9 mouse cellular contexts compared by ENCODE assay signal in the genomic region with DNA sequence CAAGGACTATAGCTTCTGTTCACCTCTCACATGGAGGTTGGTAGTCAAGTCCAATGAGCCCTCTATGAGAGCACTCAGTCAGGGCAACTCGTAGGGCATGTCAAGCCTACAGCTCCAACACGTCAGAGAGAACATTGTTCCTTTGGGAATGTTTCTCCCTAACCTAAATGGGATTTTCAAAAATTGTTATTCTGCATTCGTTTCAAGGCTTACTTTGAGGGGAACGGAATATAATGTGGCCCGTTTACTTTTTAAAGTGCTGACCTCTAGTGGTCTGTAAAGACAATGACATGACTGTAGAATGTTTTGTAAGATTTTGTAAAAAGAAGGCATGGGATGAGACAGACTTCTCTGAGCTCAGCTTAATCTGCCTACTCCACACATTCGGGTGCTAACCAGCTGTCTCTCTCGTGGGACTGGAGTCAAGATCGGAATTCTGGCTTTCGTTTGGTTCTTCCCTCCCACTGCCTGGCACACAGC. TPM values are rescaled to one million over a fixed set of nuclear protein-coding genes. Genes with fewer than 3 reads are reported as not detected.
DNase-seq lines count a peak whose midpoint lies in the region; ATAC-seq and TF ChIP-seq lines count a peak whose summit lies in the region.
"Had no signal": no experiment of that assay in that cellular context is flagged by ENCODE, and none has a peak within 500 bp of the region (broad histone marks: within the 10 kb centered on the region; RNA-seq: fewer than 3 reads in every experiment).

No protein-coding gene starts in this region.

- H3K9ac ChIP-seq in liver, adult 2 months (ENCODE audit: low read depth, low read length) = no peak overlapping the region
- H3K9ac ChIP-seq in liver, embryonic 11.5 days (ENCODE audit: low read depth, low read length) = no peak overlapping the region
- H3K9ac ChIP-seq: liver, embryonic 13.5 days had no signal

- intact Hi-C loops in left cerebral cortex, adult 2 months (cut with DNase I) = loop anchor here (1.0 to 5.0 kb wide), 3 partner anchors 52 to 1747 kb away; no protein-coding TSS in a partner anchor

- TF ChIP-seq POLR2A in liver, adult 2 months (IDR thresholded peaks at IDR 0.05; ENCODE audit: extremely low read depth, insufficient read depth, low read length) = no peak

- no peaks in the 10 kb centered on the region for H3K36me3 ChIP-seq in liver, adult 2 months (ENCODE audit: control insufficient read depth, insufficient read depth, low read length)
- no peaks in the 10 kb centered on the region for H3K36me3 ChIP-seq in liver, embryonic 11.5 days (ENCODE audit: control insufficient read depth, insufficient read depth, low read length)
- H3K36me3 ChIP-seq: liver, embryonic 13.5 days had no signal

- H3K4me2 ChIP-seq in liver, embryonic 11.5 days = no peak overlapping the region
- H3K4me2 ChIP-seq: liver, embryonic 13.5 days had no signal

- no peak overlapping the region for H3K27ac ChIP-seq in liver, adult 2 months (replicated peaks; ENCODE audit: insufficient read depth, low read depth, low read length)
- H3K27ac ChIP-seq in liver, embryonic 11.5 days (ENCODE audit: low read depth, low read length) = no peak overlapping the region
- H3K27ac ChIP-seq in left cerebral cortex, adult 2 months = no peak overlapping the region
- H3K27ac ChIP-seq: liver, embryonic 13.5 days had no signal

- no peaks in the 10 kb centered on the region for H3K4me1 ChIP-seq in liver, adult 2 months (ENCODE audit: control insufficient read depth, insufficient read depth, low read length)
- H3K4me1 ChIP-seq in liver, embryonic 11.5 days (replicated peaks; ENCODE audit: control insufficient read depth, insufficient read depth, low read length) = no peaks in the 10 kb centered on the region
- H3K4me1 ChIP-seq: liver, embryonic 13.5 days had no signal

- ATAC-seq in liver, embryonic 11.5 days (replicated peaks; ENCODE audit: low FRiP score) = no peak

- WGBS in liver, adult 2 months = 33% methylated on average over 9 of the region's 9 CpGs
- 40% methylated on average over 9 of the region's 9 CpGs for WGBS in liver, embryonic 11.5 days

- H3K4me3 ChIP-seq in liver, adult 2 months (ENCODE audit: insufficient read depth, low read depth, low read length) = no peak overlapping the region
- H3K4me3 ChIP-seq in liver, embryonic 11.5 days (ENCODE audit: low read depth, low read length) = no peak overlapping the region
- no peak overlapping the region for H3K4me3 ChIP-seq in left cerebral cortex, adult 2 months
- H3K4me3 ChIP-seq: liver, embryonic 13.5 days had no signal

- H3K79me2 ChIP-seq in liver, adult 2 months (ENCODE audit: control insufficient read depth, insufficient read depth, low read length) = no peaks in the 10 kb centered on the region

- no peaks in the 10 kb centered on the region for H3K27me3 ChIP-seq in liver, adult 2 months (ENCODE audit: control insufficient read depth, insufficient read depth, low read length)
- H3K27me3 ChIP-seq in liver, embryonic 11.5 days (replicated peaks; ENCODE audit: control insufficient read depth, insufficient read depth, low read length) = no peaks in the 10 kb centered on the region
- H3K27me3 ChIP-seq: liver, embryonic 13.5 days had no signal

- no peaks in the 10 kb centered on the region for H3K9me3 ChIP-seq in liver, embryonic 11.5 days (ENCODE audit: control insufficient read depth, low read length)
- H3K9me3 ChIP-seq: liver, embryonic 13.5 days had no signal

- peak; percentile 40 for TF ChIP-seq CTCF in liver, adult 2 months (IDR thresholded peaks at IDR 0.05; ENCODE audit: low read depth, low read length)
- peak; percentile 85 for TF ChIP-seq CTCF in left cerebral cortex, adult 2 months (IDR thresholded peaks at IDR 0.05)

- peak; percentile 13 for DNase-seq in liver, adult 2 months (ENCODE audit: extremely low read depth, low read depth, low spot score)
- DNase-seq in liver, embryonic 11.5 days (ENCODE audit: low spot score) = no peak
- DNase-seq in adipocyte (ENCODE audit: low spot score) = peak; percentile 39
- peak; percentile 30 to 79 for DNase-seq in frontal cortex, postnatal 36 days (ENCODE audit: low spot score in 2 of 2)
- DNase-seq in left cerebral cortex, adult 2 months (ENCODE audit: extremely low spot score in 1 of 2, low spot score in 2 of 2) = peak; percentile 40 to 46
- DNase-seq in retina, embryonic 14.5 days (ENCODE audit: low spot score) = peak; percentile 67
- DNase-seq in spleen, postnatal 10 days (ENCODE audit: low spot score in 2 of 2) = no peak
- no peak for DNase-seq in gastrocnemius, postnatal 4 days (ENCODE audit: low spot score in 2 of 2)
- DNase-seq: liver, embryonic 13.5 days had no signal

RNA-seq across cellular contexts. Expression of a gene that starts 27.5 kb away (rescaled TPM):
- 3.1 and 3.2 TPM in 2 replicates for total RNA-seq in liver, adult 2 months (2014; rRNA removed)
- 0.85 and 0.93 TPM in 2 replicates for polyA plus RNA-seq in liver, adult 2 months (2012; rRNA removed)
- polyA plus RNA-seq in liver, embryonic 11.5 days (2014; fragmentation: Nextera tagmentation; extraction: Ambion mirVana) = 3.2 and 4.2 TPM in 2 replicates
- 10 to 100 TPM; 17.6 to 19.9 TPM for total RNA-seq in left cerebral cortex, adult 2 months (2021)
- 10 to 100 TPM; 15.3 to 17.5 TPM for total RNA-seq in gastrocnemius, postnatal 4 days (2021)

Comparison
In these comparisons a context has a peak if more than half of its experiments do, and no peak if none do; other contexts are left out.
1. DNase-seq: peak in liver, adult 2 months (single experiment), adipocyte (single experiment), frontal cortex, postnatal 36 days (2 of 2), left cerebral cortex, adult 2 months (2 of 2) and retina, embryonic 14.5 days (single experiment); none in liver, embryonic 11.5 days (single experiment), spleen, postnatal 10 days (0 of 2) and gastrocnemius, postnatal 4 days (0 of 2).